Mouse (Mus musculus) gastrocnemius, adult 8-10 months (tissue): ENCODE data around the gene Nphp4. TPM values are rescaled to one million over a fixed set of nuclear protein-coding genes. Genes with fewer than 3 reads are reported as not detected.
"Not testable (repeated sequence)": the region's sequence is repeated elsewhere in the genome, so short reads cannot be mapped to it uniquely, and the experiment has no call there.

Source experiments
- DNase-seq, 2 experiments: peaks; one replicate each; pipeline ENCODE4 v3.0.0; 2022; ENCODE audit warnings: low spot score in 2 of 2
- total RNA-seq, 4 experiments: library from RNA; stranded (reverse); gene quantifications; 2 replicates each; pipeline ENCODE4 v1.2.4; 2022

The Nphp4 gene
- total RNA-seq, 4 experiments from 2014 or later, result 0.40 to 0.92 (median 0.44) TPM

DNA sequence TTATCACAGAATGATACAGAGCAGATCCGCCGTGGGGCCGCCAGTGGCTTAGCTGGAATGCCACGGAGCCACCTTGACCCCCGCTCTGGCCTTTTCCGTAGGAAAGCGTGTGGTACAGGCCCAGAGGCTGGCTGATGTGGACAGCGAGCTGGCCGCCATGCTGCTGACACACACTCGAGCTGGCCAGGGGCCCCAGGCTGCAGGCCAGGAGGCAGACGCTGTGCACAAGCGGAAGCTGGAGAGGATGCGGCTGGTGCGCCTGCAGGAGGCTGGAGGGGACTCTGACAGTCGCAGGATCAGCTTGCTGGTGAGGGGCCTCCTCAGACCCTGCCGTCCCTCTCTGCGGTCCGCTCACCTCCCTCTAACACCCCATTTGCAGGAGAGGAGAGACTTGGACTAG is 77.9 kb downstream of the Nphp4 start:
- peak in 1 of 2 experiments; percentile 21 for DNase-seq

DNA sequence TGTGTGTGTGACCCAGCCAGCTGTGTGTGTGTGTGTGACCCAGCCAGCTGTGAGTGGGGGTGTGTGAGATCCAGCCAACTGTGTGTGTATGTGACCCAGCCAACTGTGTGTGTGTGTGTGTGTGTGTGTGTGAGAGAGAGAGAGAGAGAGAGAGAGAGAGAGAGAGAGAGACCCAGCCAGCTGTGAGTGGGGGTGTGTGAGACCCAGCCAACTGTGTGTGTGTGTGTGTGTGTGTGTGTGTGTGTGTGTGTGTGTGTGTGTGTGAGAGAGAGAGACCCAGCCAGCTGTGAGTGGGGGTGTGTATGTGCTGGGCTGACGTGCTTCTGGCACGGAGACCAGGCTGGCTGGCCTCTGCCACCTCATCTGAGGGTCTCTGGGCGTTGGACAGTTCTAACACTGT is 79.3 kb downstream of the Nphp4 start:
- DNase-seq, result not testable (repeated sequence)

- no peak for DNase-seq
Measured at GRCm38 (mm10) chr4:152558246-152558645, 81.7 kb downstream of the Nphp4 start.

- DNase-seq, result no peak
Measured at GRCm38 (mm10) chr4:152568006-152568405, 91.5 kb downstream of the Nphp4 start.

GRCm38 (mm10) chr4:152568662-152569395 is 92.3 kb downstream of the Nphp4 start:
- DNase-seq, result no peak

DNA sequence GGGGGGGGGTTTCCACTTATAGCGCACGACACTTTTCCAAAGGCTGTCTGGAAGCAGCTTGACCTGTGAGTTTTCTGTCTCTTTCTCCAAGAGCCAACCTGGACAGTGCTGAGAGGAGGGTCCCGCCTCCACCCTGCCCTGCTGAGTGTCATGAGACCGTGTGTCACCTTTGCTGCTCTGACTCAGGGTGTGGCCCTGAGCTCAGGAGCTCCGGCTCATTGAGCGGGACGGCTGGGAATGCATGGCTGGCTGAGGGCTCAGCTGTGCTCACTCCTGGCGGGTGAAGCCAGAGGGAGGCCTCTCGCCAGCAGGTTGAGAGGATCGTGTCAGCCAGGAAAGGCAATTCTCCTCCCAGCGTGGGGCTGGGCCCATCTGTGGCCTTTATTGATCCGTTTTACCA is 97.8 kb downstream of the Nphp4 start:
- no peak for DNase-seq

DNA sequence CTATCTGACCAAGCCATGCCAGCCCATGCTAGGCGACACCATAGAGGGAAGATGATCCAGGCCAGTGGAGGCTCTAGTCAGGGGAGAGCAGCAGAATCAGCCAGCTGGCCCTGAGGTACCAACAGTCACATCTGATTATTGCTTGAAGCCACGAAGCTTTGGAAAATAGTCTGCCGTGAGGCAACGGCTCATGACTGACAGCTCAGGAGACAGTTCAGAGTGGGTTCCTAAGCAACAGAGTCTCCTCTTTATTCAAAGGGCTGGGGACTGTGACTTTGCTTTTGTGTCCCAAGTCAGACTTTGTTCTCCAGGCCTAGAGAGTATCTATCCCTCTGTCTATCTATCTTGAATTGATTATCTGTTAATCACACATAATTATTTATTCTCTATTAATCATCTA is 100.3 kb downstream of the Nphp4 start:
- DNase-seq, result no peak

- DNase-seq, result no peak
Measured at GRCm38 (mm10) chr4:152579956-152580355, 103.5 kb downstream of the Nphp4 start.

DNA sequence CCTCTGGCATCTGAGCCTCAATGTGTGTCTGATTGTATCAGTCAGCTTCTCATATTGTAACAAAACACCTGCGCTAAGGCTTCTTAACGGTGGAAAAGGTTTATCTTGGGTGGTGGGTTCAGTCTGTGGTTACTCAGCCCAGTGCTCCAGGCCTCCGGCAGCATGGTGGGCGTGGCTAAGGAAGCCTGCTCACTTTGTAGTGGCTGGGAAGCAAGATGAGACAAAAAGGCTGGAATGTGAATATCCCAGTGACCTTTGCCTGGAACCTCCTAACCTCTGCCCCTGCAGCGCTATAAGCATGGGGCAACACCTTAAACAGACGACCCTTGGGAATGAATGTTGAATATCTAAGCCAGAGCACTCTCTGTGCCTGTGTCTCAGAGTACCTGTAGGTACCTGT is 105.7 kb downstream of the Nphp4 start:
- DNase-seq, result no peak

- no peak for DNase-seq
Measured at GRCm38 (mm10) chr4:152583616-152584015, 107.1 kb downstream of the Nphp4 start.

DNA sequence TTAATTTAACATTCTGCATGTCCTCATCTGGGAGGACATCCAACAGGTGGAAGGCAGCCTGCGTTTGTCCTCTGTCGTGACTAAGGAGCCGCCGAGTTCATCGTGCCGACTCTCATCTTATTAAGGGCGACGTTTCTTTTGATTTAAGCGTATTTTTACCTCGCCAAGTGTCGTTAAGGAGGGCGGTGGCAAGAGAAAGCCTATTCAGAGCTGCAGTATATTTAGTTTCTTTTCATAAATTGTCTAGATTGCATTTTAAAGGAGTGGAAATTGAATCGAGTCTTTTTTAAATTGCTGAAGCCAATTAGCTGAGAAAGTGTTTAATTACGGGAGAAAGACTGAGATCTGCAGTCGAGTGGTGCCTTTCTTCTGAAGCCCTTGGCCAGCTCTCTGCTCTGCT is 109.0 kb downstream of the Nphp4 start:
- DNase-seq, result no peak

GRCm38 (mm10) chr4:152586175-152586574 is 109.7 kb downstream of the Nphp4 start:
- DNase-seq, result no peak

DNA sequence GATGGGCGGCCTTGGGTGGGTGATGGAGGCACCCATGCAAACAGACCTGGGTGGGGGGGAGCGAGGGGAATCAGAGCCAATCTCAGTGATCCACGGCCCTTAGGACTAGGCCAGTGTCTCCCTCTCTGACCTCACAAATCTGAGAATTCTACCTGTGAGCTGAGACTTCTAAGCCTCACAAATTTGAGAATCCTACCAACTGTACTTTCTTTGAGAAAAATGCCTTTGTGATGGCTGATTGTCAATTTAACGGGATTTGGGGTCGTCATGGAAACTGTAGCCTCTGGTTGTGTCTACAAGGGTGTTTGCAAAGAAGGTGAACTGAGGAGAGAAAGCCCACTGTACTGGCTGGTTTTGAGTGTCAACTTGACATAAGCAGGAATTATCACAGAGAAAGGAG is 127.8 kb downstream of the Nphp4 start:
- no peak for DNase-seq

- DNase-seq, result no peak
Measured at GRCm38 (mm10) chr4:152609196-152609595, 132.7 kb downstream of the Nphp4 start.

GRCm38 (mm10) chr4:152610026-152610425 is 133.5 kb downstream of the Nphp4 start:
- DNase-seq, result no peak

Other genes with a start within 250 kb of the Nphp4 start
- gene Gpr153, start 202.5 kb upstream of the Nphp4 start, total RNA-seq, result 1 to 10 TPM; 2.4 to 2.7 (median 2.5) TPM
- not detected for gene Hes3, start 185.0 kb upstream of the Nphp4 start, total RNA-seq
- 10 to 100 TPM; 19.3 to 27.2 (median 21.6) TPM for gene Icmt, start 179.5 kb upstream of the Nphp4 start, total RNA-seq
- not detected for gene Rnf207, start 157.7 kb upstream of the Nphp4 start, total RNA-seq
- 100 to 1,000 TPM; 195 to 290 (median 232) TPM for gene Rpl22, start 151.0 kb upstream of the Nphp4 start, total RNA-seq
- under 1 TPM; 0.05 to 0.54 (median 0.12) TPM for gene Chd5, start 138.1 kb upstream of the Nphp4 start, total RNA-seq
- gene Kcnab2, start 1.2 kb downstream of the Nphp4 start, total RNA-seq, result 1 to 10 TPM in 1 of 4 experiments, under 1 TPM in 3; 0.63 to 1.2 (median 0.85) TPM